In the genomic region with DNA sequence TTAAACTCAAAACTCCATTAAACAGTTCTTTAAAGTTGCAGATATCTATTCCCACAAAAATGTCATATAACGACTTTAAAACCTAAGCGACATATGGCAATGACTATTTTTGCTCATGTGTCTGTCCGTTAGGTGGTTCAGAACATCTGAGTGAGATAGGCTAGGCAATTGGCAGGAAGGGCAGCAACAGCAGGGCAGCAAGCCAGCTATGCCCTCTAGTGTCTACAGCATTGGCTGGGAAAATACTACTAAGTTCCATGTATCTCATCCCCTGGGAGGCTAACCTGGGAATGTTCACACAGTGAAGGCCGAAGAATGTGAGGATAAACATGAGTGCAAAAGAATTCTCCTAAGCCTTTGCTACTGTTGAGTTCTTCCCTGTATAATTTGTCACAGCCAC, we compare ENCODE assay signal across 11 mouse cellular contexts.
DNase-seq lines count a peak whose midpoint lies in the region; ATAC-seq and TF ChIP-seq lines count a peak whose summit lies in the region.
"Had no signal": no experiment of that assay in that cellular context is flagged by ENCODE, and none has a peak within 500 bp of the region (broad histone marks: within the 10 kb centered on the region; RNA-seq: fewer than 3 reads in every experiment).

No protein-coding gene starts in this region.

- peak; percentile 16; the same call in 1 of the 2 replicates for TF ChIP-seq CTCF in kidney, postnatal 0 days (IDR thresholded peaks at IDR 0.05; ENCODE audit: low read depth)
- 0 out of 2 replicates have a peak, but pooled peaks have one; percentile 26 for TF ChIP-seq CTCF in cortical plate, adult 2 months (IDR thresholded peaks at IDR 0.05; ENCODE audit: extremely low read depth, insufficient read depth, low read length)

- 91% methylated on average over 4 of the region's 4 CpGs for WGBS in kidney, postnatal 0 days

- H3K27me3 ChIP-seq in kidney, postnatal 0 days (ENCODE audit: insufficient read depth, low read length): no peaks in the 10 kb centered on the region
- H3K27me3 ChIP-seq: forebrain, embryonic 13.5 days; heart, embryonic 13.5 days; limb, embryonic 12.5 days had no signal

- H3K4me2 ChIP-seq in kidney, postnatal 0 days (ENCODE audit: low read length): no peak overlapping the region
- H3K4me2 ChIP-seq: forebrain, embryonic 13.5 days; heart, embryonic 13.5 days; limb, embryonic 12.5 days had no signal

- no peak overlapping the region for H3K27ac ChIP-seq in kidney, postnatal 0 days
- H3K27ac ChIP-seq in cortical plate, adult 2 months (ENCODE audit: insufficient read depth, low read length): no peak overlapping the region
- H3K27ac ChIP-seq: forebrain, embryonic 13.5 days; heart, embryonic 13.5 days; limb, embryonic 12.5 days had no signal

- no peak overlapping the region for H3K9ac ChIP-seq in kidney, postnatal 0 days (ENCODE audit: low read depth, low read length)
- H3K9ac ChIP-seq: forebrain, embryonic 13.5 days; heart, embryonic 13.5 days; limb, embryonic 12.5 days had no signal

- no peaks in the 10 kb centered on the region for H3K9me3 ChIP-seq in kidney, postnatal 0 days (replicated peaks; ENCODE audit: low read length)
- H3K9me3 ChIP-seq: forebrain, embryonic 13.5 days; heart, embryonic 13.5 days; limb, embryonic 12.5 days had no signal

- H3K4me3 ChIP-seq in kidney, postnatal 0 days (replicated peaks; ENCODE audit: low read depth, low read length): no peak overlapping the region
- H3K4me3 ChIP-seq in cortical plate, adult 2 months (ENCODE audit: insufficient read depth, low read length): no peak overlapping the region
- H3K4me3 ChIP-seq: forebrain, embryonic 13.5 days; heart, embryonic 13.5 days; limb, embryonic 12.5 days had no signal

- no peak for TF ChIP-seq POLR2A in cortical plate, adult 2 months (IDR thresholded peaks at IDR 0.05; ENCODE audit: extremely low read depth, insufficient read depth, low read length)

- no peaks in the 10 kb centered on the region for H3K4me1 ChIP-seq in kidney, postnatal 0 days (replicated peaks; ENCODE audit: insufficient read depth, low read length)
- peaks cover 2% of the 10 kb centered on the region; the same call in 1 of the 2 replicates for H3K4me1 ChIP-seq in cortical plate, adult 2 months (ENCODE audit: control insufficient read depth, insufficient read depth, low read length)
- H3K4me1 ChIP-seq: forebrain, embryonic 13.5 days; heart, embryonic 13.5 days; limb, embryonic 12.5 days had no signal

- peak; percentile 11 to 50 for DNase-seq in cerebellum, postnatal 25 days
- no peak for DNase-seq in cerebellum, adult 11-12 months
- DNase-seq in kidney, postnatal 0 days (ENCODE audit: low spot score): no peak
- DNase-seq in kidney, adult 8-10 months: no peak
- peak; percentile 28 to 32 for DNase-seq in left cerebral cortex, postnatal 36 days (ENCODE audit: low spot score in 2 of 2)
- no peak for DNase-seq in thymus, postnatal 25 days

- ATAC-seq in kidney, postnatal 0 days (replicated peaks; ENCODE audit: low FRiP score, low read depth): no peak
- no peak for ATAC-seq in CD4-positive, CD25-positive, alpha-beta regulatory T cell, adult 4 months
- ATAC-seq: forebrain, embryonic 13.5 days had no signal

- H3K36me3 ChIP-seq in kidney, postnatal 0 days (ENCODE audit: insufficient read depth, low read length): no peaks in the 10 kb centered on the region
- H3K36me3 ChIP-seq: heart, embryonic 13.5 days; limb, embryonic 12.5 days had no signal

- intact Hi-C loops in left cerebral cortex, postnatal 36 days (cut with DNase I): no loop called here

Comparison
In these comparisons a context has a peak if more than half of its experiments do, and no peak if none do; other contexts are left out.
1. DNase-seq: peak in cerebellum, postnatal 25 days (2 of 2) and left cerebral cortex, postnatal 36 days (2 of 2); none in cerebellum, adult 11-12 months (single experiment), kidney, postnatal 0 days (single experiment), kidney, adult 8-10 months (0 of 2) and thymus, postnatal 25 days (single experiment).